Mouse (Mus musculus) cerebellum, adult 2 months (tissue): ENCODE measurements around the gene Klf16. TPM values are rescaled to one million over a fixed set of nuclear protein-coding genes. Genes with fewer than 3 reads are reported as not detected.

Experiments
- DNase-seq, 2 experiments: peaks; one replicate each; pipeline ENCODE4 v3.0.0; 2021
- H3K27ac ChIP-seq: fragments of 200-500 bp; 2 replicates; pipeline ENCODE4 v1.5.1; 2012; ENCODE audit warnings: low read length, control low read depth, inconsistent platforms; ENCODE audit not compliant: insufficient read depth
- H3K27me3 ChIP-seq: fragments of 200-500 bp; 2 replicates; pipeline ENCODE4 v1.6.1; 2012; ENCODE audit warnings: inconsistent platforms, mild to moderate bottlenecking, low read length, moderate library complexity; ENCODE audit not compliant: control insufficient read depth, insufficient read depth
- H3K4me1 ChIP-seq: fragments of 200-500 bp; 2 replicates; pipeline ENCODE4 v1.6.1; 2011; ENCODE audit warnings: low read length; ENCODE audit not compliant: control insufficient read depth, insufficient read depth
- H3K4me3 ChIP-seq: fragments of 200-500 bp; replicated peaks from 2 replicates; pipeline ENCODE3; 2011; ENCODE audit warnings: mild to moderate bottlenecking, low read depth, low read length, control low read depth; ENCODE audit not compliant: insufficient read depth
- CTCF ChIP-seq: fragments of 200-500 bp; IDR thresholded peaks from 2 replicates; pipeline ENCODE4 v1.5.1; 2011; ENCODE audit warnings: low read depth, mild to moderate bottlenecking, control low read depth, low read length, moderate library complexity, borderline replicate concordance; ENCODE audit not compliant: insufficient read depth
- POLR2A ChIP-seq: fragments of 200-500 bp; IDR thresholded peaks from 2 replicates; pipeline ENCODE4 v1.6.1; 2011; ENCODE audit warnings: low read length, control low read depth, borderline replicate concordance; ENCODE audit not compliant: insufficient read depth
- WGBS: fragments of 180-500 bp; shearing (Covaris S2); methylation state at CpG from one replicate; pipeline ENCODE4 v1.1.7; 2018; 5-methylcytosine and 5-hydroxymethylcytosine counted together
- polyA plus RNA-seq: library from polyadenylated mRNA; depleted of rRNA; stranded (reverse); fragments of >200 nt; gene quantifications from 2 replicates; pipeline ENCODE4 v1.2.3, GENCODE M21; 2012

Klf16 gene
- polyA plus RNA-seq, 1 experiment, result 10.6 TPM

DNA sequence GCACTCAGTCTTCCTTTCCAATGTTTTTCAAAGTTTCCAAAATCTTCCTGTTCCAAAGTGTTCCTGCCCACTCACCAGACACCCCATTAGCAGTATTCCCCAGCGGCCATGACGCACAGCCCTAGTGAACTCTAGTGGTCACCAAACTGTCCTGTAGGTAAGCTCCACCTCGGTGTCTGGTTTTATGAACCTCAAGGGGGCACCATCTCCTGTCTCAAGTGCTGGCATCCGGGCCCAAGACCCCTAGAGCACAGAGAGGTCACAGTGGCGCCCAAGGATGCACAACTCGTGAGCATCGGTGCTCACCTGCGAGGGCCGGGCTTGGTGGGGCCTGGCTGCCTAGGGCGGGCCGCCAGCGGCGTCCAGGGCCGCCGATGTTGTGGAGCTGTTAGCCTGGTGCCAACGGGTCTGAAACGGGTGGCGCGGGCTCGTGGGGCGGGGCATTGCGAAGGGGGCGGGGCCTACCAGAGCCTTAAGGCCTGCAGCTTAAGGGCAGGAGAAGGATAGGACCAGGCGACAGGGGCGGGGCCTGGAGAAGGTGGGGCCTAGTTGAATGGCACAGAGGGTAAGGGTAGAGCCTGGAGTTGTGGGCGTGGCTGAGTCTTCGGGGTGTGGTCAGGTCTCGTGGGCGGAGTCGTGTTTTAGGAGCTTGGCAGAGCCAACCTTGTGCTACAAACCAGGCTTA lies 38.3 kb downstream of the Klf16 start, which contains the start of gene Atp8b3:
Gene Atp8b3, minus strand, starts transcription at position 415 of the 685 bp plus-strand sequence.
- DNase-seq, result peak in 1 of 2 experiments; percentile 29
- Histone ChIP-seq H3K4me1 (no peaks in the 10 kb centered on the region), H3K27me3 (no peaks in the 10 kb centered on the region), H3K27ac (no peak within 1 kb of the TSS), H3K4me3 (no peak within 1 kb of the TSS)
- TF ChIP-seq POLR2A (no peak), CTCF (no peak)
- WGBS, result 5% methylated on average over 30 of the region's 30 CpGs

DNA sequence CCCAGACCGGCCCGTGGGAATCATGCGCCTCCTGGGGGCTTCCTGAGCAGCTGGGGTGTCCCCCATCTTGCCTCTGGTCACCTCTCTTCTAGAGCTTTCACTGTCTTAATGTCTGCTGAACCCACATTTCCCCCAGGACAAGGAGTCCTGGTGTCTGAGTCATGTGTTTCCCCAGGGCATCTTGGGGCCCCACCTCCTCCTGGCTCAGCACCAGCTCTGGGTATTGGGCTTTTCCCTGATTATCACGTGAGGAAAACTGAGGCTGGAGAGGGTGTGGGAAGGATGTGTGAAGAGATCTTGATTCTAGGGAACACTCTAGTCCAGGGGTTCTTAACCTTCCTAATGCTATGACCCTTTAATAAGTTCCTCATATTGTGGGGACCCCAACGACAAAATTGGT lies 38.9 kb downstream of the Klf16 start:
- Histone ChIP-seq H3K27ac (no peak overlapping the region), H3K4me1 (no peaks in the 10 kb centered on the region), H3K27me3 (no peaks in the 10 kb centered on the region), H3K4me3 (no peak overlapping the region)
- 47% methylated on average over 5 of the region's 5 CpGs for WGBS
- TF ChIP-seq CTCF, result no peak
- no peak for DNase-seq

DNA sequence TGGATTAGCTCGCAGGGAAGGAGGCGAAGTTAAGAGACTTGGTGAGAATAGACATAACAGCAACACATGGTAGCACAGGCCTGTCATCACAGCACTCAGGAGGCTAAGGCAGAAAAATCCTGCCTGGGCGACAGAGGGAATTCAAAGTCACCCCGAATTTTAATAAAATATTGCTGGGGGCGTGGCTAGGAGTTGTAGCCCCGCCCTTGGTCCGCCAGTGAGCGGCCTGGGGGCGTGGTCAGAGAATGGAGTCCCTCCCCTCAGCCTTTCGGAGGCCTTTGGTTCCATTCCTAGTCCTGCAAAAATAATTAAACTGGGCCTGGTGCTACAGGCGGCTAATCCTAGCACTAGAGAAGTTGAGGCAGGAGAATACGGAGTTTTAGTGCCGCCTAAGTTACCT lies 41.4 kb downstream of the Klf16 start:
- no peak for TF ChIP-seq POLR2A
- no peak for TF ChIP-seq CTCF
- no peak for DNase-seq
- H3K27ac ChIP-seq, result no peak overlapping the region
- WGBS, result 21% methylated on average over 13 of the region's 13 CpGs
- H3K27me3 ChIP-seq, result no peaks in the 10 kb centered on the region
- H3K4me3 ChIP-seq, result no peak overlapping the region
- no peaks in the 10 kb centered on the region for H3K4me1 ChIP-seq

DNA sequence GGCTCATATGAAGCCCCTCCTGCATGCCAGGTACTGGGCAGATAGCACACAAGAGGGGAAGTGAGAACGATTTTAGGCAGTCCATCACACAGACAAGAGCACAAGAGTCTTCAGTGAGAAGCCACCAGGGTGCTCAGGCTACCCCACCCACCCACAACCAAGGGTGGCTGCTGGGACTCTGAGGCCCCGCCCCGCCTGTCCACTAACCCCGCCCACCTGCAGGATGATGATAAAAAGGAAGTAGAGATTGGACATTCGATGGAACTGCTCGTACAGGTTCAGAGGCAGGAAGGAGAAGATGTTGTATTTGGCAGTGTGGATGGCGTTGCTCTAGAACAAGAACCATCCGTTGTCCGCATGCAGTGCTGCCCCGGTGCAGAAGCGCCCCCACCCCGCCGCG lies 42.0 kb downstream of the Klf16 start:
- H3K27ac ChIP-seq, result no peak overlapping the region
- H3K4me1 ChIP-seq, result no peaks in the 10 kb centered on the region
- TF ChIP-seq CTCF (no peak), POLR2A (no peak)
- 11% methylated on average over 14 of the region's 14 CpGs for WGBS
- no peaks in the 10 kb centered on the region for H3K27me3 ChIP-seq
- DNase-seq, result no peak
- H3K4me3 ChIP-seq, result no peak overlapping the region

DNA sequence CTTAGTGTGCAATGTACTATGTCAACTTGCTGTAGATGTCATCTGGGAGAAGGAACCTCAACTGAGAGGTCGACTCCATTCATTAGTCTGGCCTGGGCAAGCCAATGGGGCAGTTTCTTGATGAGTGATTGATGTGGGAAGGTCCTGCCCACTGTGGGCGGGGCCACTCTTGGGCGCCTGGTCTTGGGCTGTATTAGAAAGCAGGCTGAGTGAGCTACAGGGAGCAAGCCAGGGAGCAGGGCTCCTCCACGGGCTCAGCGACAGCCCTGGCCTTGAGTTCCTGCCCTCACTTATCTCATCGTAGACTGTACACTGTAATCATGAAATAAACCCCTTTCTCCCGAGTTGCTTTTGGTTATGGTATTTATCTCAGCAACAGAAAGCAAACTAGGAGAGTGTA lies 43.4 kb downstream of the Klf16 start:
- no peak for DNase-seq
- TF ChIP-seq POLR2A, result no peak
- TF ChIP-seq CTCF, result no peak
- Histone ChIP-seq H3K4me1 (no peaks in the 10 kb centered on the region), H3K4me3 (no peak overlapping the region), H3K27me3 (no peaks in the 10 kb centered on the region), H3K27ac (no peak overlapping the region)
- 26% methylated on average over 7 of the region's 7 CpGs for WGBS

DNA sequence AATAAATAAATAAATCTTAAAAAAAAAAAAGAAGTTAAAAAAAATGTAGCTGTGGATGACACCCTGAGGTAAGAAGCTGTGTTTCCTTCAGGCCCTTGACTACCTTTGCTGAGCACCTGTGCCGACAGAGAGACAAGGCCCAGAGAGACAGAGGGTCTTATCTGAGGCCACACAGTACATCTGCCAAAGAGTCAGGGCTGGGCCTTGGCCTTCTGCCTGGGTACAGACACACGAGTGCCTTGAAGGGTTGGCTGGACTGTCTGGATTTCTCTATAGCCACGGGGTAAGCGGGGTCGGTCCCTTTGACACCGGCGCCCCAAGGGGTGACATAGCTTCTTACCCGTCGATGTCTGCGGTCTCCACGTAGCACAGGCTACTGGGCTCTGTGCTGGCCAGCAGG lies 44.3 kb downstream of the Klf16 start:
- Histone ChIP-seq H3K27ac (no peak overlapping the region), H3K27me3 (no peaks in the 10 kb centered on the region), H3K4me3 (no peak overlapping the region), H3K4me1 (no peaks in the 10 kb centered on the region)
- 71% methylated on average over 11 of the region's 11 CpGs for WGBS
- TF ChIP-seq CTCF (no peak), POLR2A (no peak)
- DNase-seq, result no peak

DNA sequence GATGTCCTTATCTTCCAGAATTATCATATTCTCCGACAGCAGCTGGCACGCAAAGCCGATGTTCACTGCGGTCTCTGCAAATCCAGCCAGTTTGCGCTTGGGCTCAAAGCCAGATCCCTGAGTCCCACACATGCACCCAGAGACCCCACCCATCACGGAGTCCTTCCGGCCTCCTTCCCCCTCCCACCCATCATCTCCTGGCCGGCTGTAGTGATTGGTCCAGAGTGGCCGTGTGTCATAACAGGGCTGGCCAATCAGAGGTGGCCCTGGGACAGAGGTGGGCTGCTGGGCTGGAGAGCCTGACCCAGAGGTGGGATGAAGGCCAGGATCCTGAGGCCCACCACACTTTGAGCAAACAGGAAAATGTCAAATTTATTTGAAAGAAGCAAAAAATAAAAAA lies 50.9 kb downstream of the Klf16 start:
- no peak overlapping the region for H3K27ac ChIP-seq
- no peak for TF ChIP-seq POLR2A
- TF ChIP-seq CTCF, result no peak
- DNase-seq, result no peak
- no peaks in the 10 kb centered on the region for H3K27me3 ChIP-seq
- WGBS, result 15% methylated on average over 9 of the region's 9 CpGs
- H3K4me3 ChIP-seq, result no peak overlapping the region
- no peaks in the 10 kb centered on the region for H3K4me1 ChIP-seq

DNA sequence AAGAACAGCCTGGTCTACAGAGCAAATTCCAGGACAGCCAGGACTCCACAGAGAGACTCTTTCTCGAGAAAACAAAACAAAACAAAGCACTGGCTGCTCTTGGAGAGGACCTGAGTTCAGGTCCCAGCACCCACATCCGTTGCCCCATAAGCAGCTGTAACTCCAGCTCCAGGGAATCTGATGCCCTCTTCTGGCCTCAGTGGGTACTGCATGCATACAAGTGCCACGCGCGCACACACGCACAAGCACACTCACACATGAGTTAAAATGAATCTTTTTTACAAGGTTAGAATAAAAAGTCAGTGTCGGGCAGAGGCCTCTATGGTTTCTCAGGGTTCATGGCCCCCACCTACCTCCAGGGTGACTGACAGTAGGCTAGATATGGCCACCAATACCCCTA lies 53.8 kb downstream of the Klf16 start:
- WGBS, result 94% methylated on average over 7 of the region's 7 CpGs
- H3K27me3 ChIP-seq, result no peaks in the 10 kb centered on the region
- H3K4me1 ChIP-seq, result no peaks in the 10 kb centered on the region
- H3K27ac ChIP-seq, result no peak overlapping the region
- no peak for DNase-seq
- TF ChIP-seq POLR2A, result no peak
- TF ChIP-seq CTCF, result no peak
- H3K4me3 ChIP-seq, result no peak overlapping the region
